9 mouse cellular contexts compared by ENCODE assay signal in the genomic region with DNA sequence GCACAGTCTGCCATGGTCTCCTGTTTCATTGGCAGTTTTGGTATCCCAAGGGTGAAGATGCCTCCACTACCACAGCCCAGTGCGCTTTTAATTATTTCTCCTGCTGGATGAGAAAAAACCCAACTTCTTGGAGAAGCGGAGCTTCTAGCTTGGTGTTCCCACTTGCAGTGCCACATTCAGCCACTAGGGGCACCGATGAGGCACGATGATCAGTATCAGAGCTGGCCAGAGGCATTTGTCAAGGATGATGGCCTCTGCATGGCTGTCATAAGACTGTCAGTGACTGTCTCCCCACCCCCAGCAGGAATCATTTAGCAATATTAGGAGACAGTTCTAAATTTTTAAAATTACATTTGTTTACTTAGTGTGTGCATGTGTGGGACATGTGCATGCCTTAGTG. TPM values are rescaled to one million over a fixed set of nuclear protein-coding genes. Genes with fewer than 3 reads are reported as not detected.
DNase-seq lines count a peak whose midpoint lies in the region; ATAC-seq and TF ChIP-seq lines count a peak whose summit lies in the region.
"Had no signal": no experiment of that assay in that cellular context is flagged by ENCODE, and none has a peak within 500 bp of the region (broad histone marks: within the 10 kb centered on the region; RNA-seq: fewer than 3 reads in every experiment).

No protein-coding gene starts in this region.

- no peak overlapping the region for H3K4me3 ChIP-seq in heart, embryonic 13.5 days
- no peak overlapping the region for H3K4me3 ChIP-seq in liver, embryonic 15.5 days (replicated peaks)
- no peak overlapping the region for H3K4me3 ChIP-seq in neural tube, embryonic 14.5 days (ENCODE audit: low read depth, low read length)
- H3K4me3 ChIP-seq in testis, adult 2 months (ENCODE audit: control insufficient read depth, low read depth, low read length), result no peak overlapping the region
- H3K4me3 ChIP-seq: embryonic facial prominence, embryonic 12.5 days had no signal

- peaks cover 10% of the 10 kb centered on the region; the same call in 1 of the 2 replicates for H3K27me3 ChIP-seq in heart, embryonic 13.5 days (replicated peaks)
- peaks cover 14% of the 10 kb centered on the region; the same call in 1 of the 2 replicates for H3K27me3 ChIP-seq in liver, embryonic 15.5 days
- no peaks in the 10 kb centered on the region for H3K27me3 ChIP-seq in neural tube, embryonic 14.5 days (ENCODE audit: control insufficient read depth, insufficient read depth, low read length)
- no peaks in the 10 kb centered on the region for H3K27me3 ChIP-seq in testis, adult 2 months (ENCODE audit: control insufficient read depth, insufficient read depth, low read length)
- H3K27me3 ChIP-seq: embryonic facial prominence, embryonic 12.5 days had no signal

- H3K4me2 ChIP-seq in heart, embryonic 13.5 days, result no peak overlapping the region
- H3K4me2 ChIP-seq in liver, embryonic 15.5 days, result peak overlapping the region; percentile 16; the same call in 1 of the 2 replicates
- no peak overlapping the region for H3K4me2 ChIP-seq in neural tube, embryonic 14.5 days (ENCODE audit: low read depth, low read length)
- H3K4me2 ChIP-seq: embryonic facial prominence, embryonic 12.5 days had no signal

- 16% methylated on average over 4 of the region's 4 CpGs for whole genome bisulfite sequencing in heart, embryonic 13.5 days
- WGBS in liver, embryonic 15.5 days (ENCODE audit: insufficient replicate concordance), result 21% methylated on average over 4 of the region's 4 CpGs
- 25% methylated on average over 4 of the region's 4 CpGs for WGBS in neural tube, embryonic 14.5 days

- H3K9ac ChIP-seq in heart, embryonic 13.5 days, result no peak overlapping the region
- no peak overlapping the region for H3K9ac ChIP-seq in liver, embryonic 15.5 days
- H3K9ac ChIP-seq in neural tube, embryonic 14.5 days (replicated peaks; ENCODE audit: low read depth, low read length), result no peak overlapping the region
- H3K9ac ChIP-seq: embryonic facial prominence, embryonic 12.5 days had no signal

- TF ChIP-seq CTCF in testis, adult 2 months (IDR thresholded peaks at IDR 0.05; ENCODE audit: control insufficient read depth, insufficient read depth, insufficient replicate concordance, low read depth, low read length), result peak; percentile 99; the same call in 1 of the 2 replicates

- no peaks in the 10 kb centered on the region for H3K36me3 ChIP-seq in heart, embryonic 13.5 days
- no peaks in the 10 kb centered on the region for H3K36me3 ChIP-seq in liver, embryonic 15.5 days (replicated peaks)
- H3K36me3 ChIP-seq in neural tube, embryonic 14.5 days (ENCODE audit: control insufficient read depth, insufficient read depth, low read length), result no peaks in the 10 kb centered on the region
- no peaks in the 10 kb centered on the region for H3K36me3 ChIP-seq in testis, adult 2 months (ENCODE audit: control insufficient read depth, insufficient read depth, low read length)
- H3K36me3 ChIP-seq: embryonic facial prominence, embryonic 12.5 days had no signal

- peaks cover 5% of the 10 kb centered on the region; the same call in 1 of the 2 replicates for H3K9me3 ChIP-seq in heart, embryonic 13.5 days
- H3K9me3 ChIP-seq in liver, embryonic 15.5 days (replicated peaks), result no peaks in the 10 kb centered on the region
- no peaks in the 10 kb centered on the region for H3K9me3 ChIP-seq in neural tube, embryonic 14.5 days (ENCODE audit: control insufficient read depth, low read length)
- H3K9me3 ChIP-seq: embryonic facial prominence, embryonic 12.5 days had no signal

- peak overlapping the region; percentile 86 for H3K27ac ChIP-seq in heart, embryonic 13.5 days (replicated peaks)
- peak overlapping the region; percentile 91 for H3K27ac ChIP-seq in liver, embryonic 15.5 days (replicated peaks)
- H3K27ac ChIP-seq in neural tube, embryonic 14.5 days (ENCODE audit: low read depth, low read length), result no peak overlapping the region
- H3K27ac ChIP-seq in testis, adult 2 months (ENCODE audit: control insufficient read depth, insufficient read depth, low read depth, low read length), result no peak overlapping the region
- H3K27ac ChIP-seq: embryonic facial prominence, embryonic 12.5 days had no signal

- H3K4me1 ChIP-seq in heart, embryonic 13.5 days, result peaks cover 21% of the 10 kb centered on the region
- H3K4me1 ChIP-seq in liver, embryonic 15.5 days (replicated peaks), result peaks cover 54% of the 10 kb centered on the region
- H3K4me1 ChIP-seq in neural tube, embryonic 14.5 days (ENCODE audit: control insufficient read depth, insufficient read depth, low read length), result no peaks in the 10 kb centered on the region
- H3K4me1 ChIP-seq in testis, adult 2 months (ENCODE audit: control insufficient read depth, insufficient read depth, low read length), result peaks cover 8% of the 10 kb centered on the region
- H3K4me1 ChIP-seq: embryonic facial prominence, embryonic 12.5 days had no signal

- ATAC-seq in erythroblast, adult 5-6 weeks (replicated peaks; ENCODE audit: low FRiP score, poor library complexity, severe bottlenecking), result peak; percentile 67
- ATAC-seq in heart, embryonic 13.5 days (ENCODE audit: extremely low read depth, insufficient number of reproducible peaks, low FRiP score, low TSS enrichment), result no peak
- peak; percentile 54 for ATAC-seq in liver, embryonic 15.5 days (ENCODE audit: insufficient read depth)
- peak; percentile 41; the same call in 1 of the 2 replicates for ATAC-seq in neural tube, embryonic 14.5 days (ENCODE audit: low read depth)

- no peak for TF ChIP-seq POLR2A in testis, adult 2 months (IDR thresholded peaks at IDR 0.05; ENCODE audit: control insufficient read depth, low read depth, low read length)

- DNase-seq in CD4-positive, CD25-positive, alpha-beta regulatory T cell, adult 2 months (ENCODE audit: low read depth, low spot score), result peak; percentile 85
- DNase-seq in brain, adult 2 months (ENCODE audit: low read depth, low spot score), result peak; percentile 82
- peak; percentile 85 to 96 for DNase-seq in kidney, postnatal 36 days

RNA-seq across cellular contexts. Expression of a gene that starts 28.8 kb away (rescaled TPM):
- 6.1 and 10.2 TPM in 2 replicates for total RNA-seq in erythroblast, adult 5-6 weeks (2015; ENCODE audit: low replicate concordance)
- 0.28 and 1.4 TPM in 2 replicates for total RNA-seq in erythroblast, adult 5-6 weeks (2017; ENCODE audit: low replicate concordance)
- polyA plus RNA-seq in heart, embryonic 13.5 days (2015; fragmentation: Nextera tagmentation; extraction: Ambion mirVana), result 0.09 TPM in 2 replicates
- 2.0 and 2.9 TPM in 2 replicates for polyA plus RNA-seq in liver, embryonic 15.5 days (2015; fragmentation: Nextera tagmentation; extraction: Ambion mirVana)
- polyA plus RNA-seq in neural tube, embryonic 14.5 days (2014; fragmentation: Nextera tagmentation; extraction: Ambion mirVana), result 0.82 and 1.1 TPM in 2 replicates
- 0.75 and 0.77 TPM in 2 replicates for polyA plus RNA-seq in testis, adult 2 months (2012; rRNA removed)

Comparison
In these comparisons a context has a peak if more than half of its experiments do, and no peak if none do; other contexts are left out.
1. H3K27ac ChIP-seq: peak in heart, embryonic 13.5 days (single experiment) and liver, embryonic 15.5 days (single experiment); none in neural tube, embryonic 14.5 days (single experiment) and testis, adult 2 months (single experiment).
2. Peak in every context shown above with its lines, with median percentiles within 50 percentile points of each other: DNase-seq.